Mouse (Mus musculus) embryonic facial prominence, embryonic 10.5 days (tissue): Measurements from ENCODE around the gene Wdr46. TPM values are rescaled to one million over a fixed set of nuclear protein-coding genes. Genes with fewer than 3 reads are reported as not detected.
"Not testable (repeated sequence)": the region's sequence is repeated elsewhere in the genome, so short reads cannot be mapped to it uniquely, and the experiment has no call there.

Source experiments
- DNase-seq: peaks from one replicate; pipeline ENCODE4 v3.0.0-alpha.2; 2017; ENCODE audit warnings: low spot score
- H3K27ac ChIP-seq: fragments of 300-500 bp; sonication (generic); replicated peaks from 2 replicates; pipeline ENCODE4 v1.5.1; 2016; ENCODE audit warnings: mild to moderate bottlenecking
- H3K27me3 ChIP-seq: fragments of 300-500 bp; sonication (generic); replicated peaks from 2 replicates; pipeline ENCODE4 v1.6.1; 2016; ENCODE audit warnings: low read depth, mild to moderate bottlenecking; ENCODE audit not compliant: poor library complexity, severe bottlenecking
- H3K36me3 ChIP-seq: fragments of 300-500 bp; sonication (generic); replicated peaks from 2 replicates; pipeline ENCODE4 v1.6.1; 2016; ENCODE audit warnings: mild to moderate bottlenecking, moderate library complexity
- H3K4me1 ChIP-seq: fragments of 300-500 bp; sonication (generic); 2 replicates; pipeline ENCODE4 v1.6.1; 2016
- H3K4me3 ChIP-seq: fragments of 300-500 bp; sonication (generic); 2 replicates; pipeline ENCODE4 v1.5.1; 2016; ENCODE audit warnings: mild to moderate bottlenecking, moderate library complexity
- H3K9me3 ChIP-seq: fragments of 300-500 bp; sonication (generic); 2 replicates; pipeline ENCODE4 v1.6.1; 2016; ENCODE audit warnings: mild to moderate bottlenecking
- WGBS: fragments of 180-500 bp; shearing (Covaris S2); methylation state at CpG from one replicate; pipeline ENCODE4 v1.1.7; 2016; 5-methylcytosine and 5-hydroxymethylcytosine counted together
- polyA plus RNA-seq: library from polyadenylated mRNA; unstranded; fragments of >200 nt; fragmentation: Nextera tagmentation; extraction: Ambion mirVana; gene quantifications from 2 replicates; pipeline ENCODE4 v1.2.1, GENCODE M21; 2016

Gene Wdr46
- polyA plus RNA-seq, 1 experiment from 2014 or later = 62.1 TPM

GRCm38 (mm10) chr17:33936993-33937392 lies 3.5 kb upstream of the Wdr46 start:
- 86% methylated on average over 15 of the region's 15 CpGs for WGBS
- no peaks in the 10 kb centered on the region for H3K27me3 ChIP-seq
- peak overlapping the region; percentile 31; the same call in 1 of the 2 replicates for H3K4me3 ChIP-seq

GRCm38 (mm10) chr17:33938783-33939182 lies 1.7 kb upstream of the Wdr46 start:
- no peak for DNase-seq
- WGBS = 81% methylated on average over 11 of the region's 11 CpGs
- no peaks in the 10 kb centered on the region for H3K9me3 ChIP-seq
- no peaks in the 10 kb centered on the region for H3K27me3 ChIP-seq
- peaks cover 78% of the 10 kb centered on the region for H3K36me3 ChIP-seq
- peak overlapping the region; percentile 93 for H3K4me3 ChIP-seq
- no peak overlapping the region for H3K27ac ChIP-seq
- H3K4me1 ChIP-seq = peaks cover 28% of the 10 kb centered on the region

More at GRCm38 (mm10) chr17:33936993-33937392, 3.5 kb upstream of the Wdr46 start:
- H3K27ac ChIP-seq = no peak overlapping the region
- no peaks in the 10 kb centered on the region for H3K9me3 ChIP-seq
- peaks cover 78% of the 10 kb centered on the region for H3K36me3 ChIP-seq
- H3K4me1 ChIP-seq = peaks cover 38% of the 10 kb centered on the region
- no peak for DNase-seq

- H3K36me3 ChIP-seq = peaks cover 78% of the 10 kb centered on the region
- peaks cover 24% of the 10 kb centered on the region for H3K4me1 ChIP-seq
- no peak for DNase-seq
- 2% methylated on average over 26 of the region's 26 CpGs for WGBS
- no peaks in the 10 kb centered on the region for H3K9me3 ChIP-seq
- H3K4me3 ChIP-seq = peak overlapping the region; percentile 93
- H3K27me3 ChIP-seq = no peaks in the 10 kb centered on the region
- H3K27ac ChIP-seq = peak overlapping the region; percentile 83
Observed at GRCm38 (mm10) chr17:33940981-33941380, 521 bp downstream of the Wdr46 start.

GRCm38 (mm10) chr17:33941381-33941780 lies 921 bp downstream of the Wdr46 start:
- no peak for DNase-seq
- 59% methylated on average over 19 of the region's 19 CpGs for WGBS
- Histone ChIP-seq H3K9me3 (no peaks in the 10 kb centered on the region), H3K27me3 (no peaks in the 10 kb centered on the region), H3K4me1 (peaks cover 24% of the 10 kb centered on the region), H3K4me3 (peak overlapping the region; percentile 93), H3K27ac (no peak overlapping the region; the same call in 1 of the 2 replicates), H3K36me3 (peaks cover 78% of the 10 kb centered on the region)

- 90% methylated on average over 15 of the region's 15 CpGs for WGBS
- Histone ChIP-seq H3K27me3 (no peaks in the 10 kb centered on the region), H3K27ac (no peak overlapping the region), H3K4me1 (peaks cover 24% of the 10 kb centered on the region), H3K9me3 (no peaks in the 10 kb centered on the region), H3K4me3 (no peak overlapping the region), H3K36me3 (peaks cover 78% of the 10 kb centered on the region)
- no peak for DNase-seq
Observed at GRCm38 (mm10) chr17:33943454-33943853, 3.0 kb downstream of the Wdr46 start.

GRCm38 (mm10) chr17:33947430-33948089 lies 7.1 kb downstream of the Wdr46 start:
- H3K9me3 ChIP-seq = no peaks in the 10 kb centered on the region
- no peak overlapping the region for H3K4me3 ChIP-seq
- no peak overlapping the region for H3K27ac ChIP-seq
- DNase-seq = peak; percentile 6
- no peaks in the 10 kb centered on the region for H3K27me3 ChIP-seq
- peaks cover 93% of the 10 kb centered on the region for H3K36me3 ChIP-seq
- H3K4me1 ChIP-seq = peaks cover 29% of the 10 kb centered on the region
- 95% methylated on average over 10 of the region's 10 CpGs for WGBS

- H3K4me3 ChIP-seq = peak overlapping the region; percentile 25; the same call in 1 of the 2 replicates
- no peak overlapping the region for H3K27ac ChIP-seq
- peaks cover 37% of the 10 kb centered on the region for H3K4me1 ChIP-seq
- peaks cover 93% of the 10 kb centered on the region for H3K36me3 ChIP-seq
- 89% methylated on average over 22 of the region's 22 CpGs for WGBS
- no peaks in the 10 kb centered on the region for H3K9me3 ChIP-seq
- H3K27me3 ChIP-seq = no peaks in the 10 kb centered on the region
- DNase-seq = peak; percentile 8
Observed at GRCm38 (mm10) chr17:33948090-33948904, 7.8 kb downstream of the Wdr46 start.

- Histone ChIP-seq H3K36me3 (peaks cover 93% of the 10 kb centered on the region), H3K27ac (no peak overlapping the region), H3K4me1 (peaks cover 44% of the 10 kb centered on the region), H3K4me3 (peak overlapping the region; percentile 25; the same call in 1 of the 2 replicates), H3K9me3 (no peaks in the 10 kb centered on the region), H3K27me3 (no peaks in the 10 kb centered on the region)
- peak; percentile 7 for DNase-seq
- 93% methylated on average over 19 of the region's 19 CpGs for WGBS
Observed at GRCm38 (mm10) chr17:33948905-33949537, 8.6 kb downstream of the Wdr46 start.

- H3K4me1 ChIP-seq = peaks cover 51% of the 10 kb centered on the region
- 71% methylated on average over 10 of the region's 10 CpGs for WGBS
- no peaks in the 10 kb centered on the region for H3K9me3 ChIP-seq
- no peaks in the 10 kb centered on the region for H3K27me3 ChIP-seq
- DNase-seq = no peak
- peak overlapping the region; percentile 86 for H3K27ac ChIP-seq
- peak overlapping the region; percentile 85 for H3K4me3 ChIP-seq
- peaks cover 89% of the 10 kb centered on the region for H3K36me3 ChIP-seq
Observed at GRCm38 (mm10) chr17:33950131-33950625, 9.7 kb downstream of the Wdr46 start.

- Histone ChIP-seq H3K4me3 (peak within 1 kb of the TSS; percentile 85), H3K27ac (peak within 1 kb of the TSS; percentile 86), H3K27me3 (no peaks in the 10 kb centered on the region), H3K9me3 (no peaks in the 10 kb centered on the region), H3K36me3 (peaks cover 78% of the 10 kb centered on the region), H3K4me1 (peaks cover 52% of the 10 kb centered on the region)
- DNase-seq = peak; percentile 90
- WGBS = under 1% methylated on average over 45 of the region's 45 CpGs
Observed at GRCm38 (mm10) chr17:33951021-33951946, 10.8 kb downstream of the Wdr46 start, which contains the start of gene B3galt4. B3galt4 (minus strand) TSS chr17:33951488.

GRCm38 (mm10) chr17:33952015-33952414 lies 11.6 kb downstream of the Wdr46 start:
- not testable (repeated sequence) for H3K27me3 ChIP-seq, H3K27ac ChIP-seq, DNase-seq, H3K9me3 ChIP-seq
- Histone ChIP-seq H3K36me3 (peaks cover 71% of the 10 kb centered on the region), H3K4me3 (peak overlapping the region; percentile 85), H3K4me1 (peaks cover 58% of the 10 kb centered on the region)
- WGBS = 82% methylated on average over 13 of the region's 13 CpGs
